Mouse (Mus musculus) C2C12 (cell line): ENCODE measurements at regions not wholly inside any gene's neighbourhood (a gene's known extent, or its start where the extent isn't known, plus 50 kb on each side); places are given as distances from the start of the nearest gene placed in this dataset.

Experiments
- CTCF ChIP-seq: IDR thresholded peaks from one replicate; pipeline ENCODE4 v1.5.1; 2011; ENCODE audit not compliant: control insufficient read depth, insufficient read depth, insufficient read length
- FOSL1 ChIP-seq: IDR thresholded peaks from one replicate; pipeline ENCODE4 v1.8.0; 2011; ENCODE audit warnings: mild to moderate bottlenecking, low read length; ENCODE audit not compliant: poor library complexity, insufficient read depth, severe bottlenecking
- MAX ChIP-seq: IDR thresholded peaks from one replicate; pipeline ENCODE4 v1.6.1; 2011; ENCODE audit warnings: mild to moderate bottlenecking, control low read depth
- MYOG ChIP-seq: IDR thresholded peaks from one replicate; pipeline ENCODE4 v1.6.1; 2011; ENCODE audit not compliant: control insufficient read depth, insufficient read length; ENCODE audit errors: extremely low read depth

GRCm38 (mm10) chr2:50796087-50796486, 352.8 kb downstream of the Rnd3 start:
- no peak for TF ChIP-seq CTCF
- no peak for TF ChIP-seq FOSL1
- TF ChIP-seq MYOG = no peak
- TF ChIP-seq MAX = no peak
